Comparison of ENCODE assay signal across 11 mouse cellular contexts in genomic region chr5:140644263-140644662, GRCm38 (mm10). TPM values are rescaled to one million over a fixed set of nuclear protein-coding genes. Genes with fewer than 3 reads are reported as not detected.
DNase-seq lines count a peak whose midpoint lies in the region; ATAC-seq and TF ChIP-seq lines count a peak whose summit lies in the region.
"Had no signal": no experiment of that assay in that cellular context is flagged by ENCODE, and none has a peak within 500 bp of the region (broad histone marks: within the 10 kb centered on the region; RNA-seq: fewer than 3 reads in every experiment).

No protein-coding gene starts in this region.

- peak overlapping the region; percentile 23; the same call in 1 of the 2 replicates for H3K27ac ChIP-seq in heart, adult 2 months
- H3K27ac ChIP-seq in heart, embryonic 10.5 days: no peak overlapping the region
- H3K27ac ChIP-seq in lung, embryonic 16.5 days (ENCODE audit: low read length): peak overlapping the region; percentile 37
- no peak overlapping the region for H3K27ac ChIP-seq in forebrain, embryonic 13.5 days
- H3K27ac ChIP-seq in liver, postnatal 0 days (ENCODE audit: low read depth): peak overlapping the region; percentile 66; the same call in 1 of the 2 replicates

- no peak for ATAC-seq in lung, embryonic 16.5 days (ENCODE audit: low read depth)
- no peak for ATAC-seq in forebrain, embryonic 13.5 days
- ATAC-seq in liver, postnatal 0 days: no peak
- ATAC-seq in cerebellum, adult (ENCODE audit: insufficient number of reproducible peaks, low FRiP score, low TSS enrichment): no peak

- TF ChIP-seq CTCF in heart, adult 2 months (IDR thresholded peaks at IDR 0.05): peak; percentile 52
- peak; percentile 58 for TF ChIP-seq CTCF in liver, postnatal 0 days (IDR thresholded peaks at IDR 0.05; ENCODE audit: low read depth)

- 78% methylated on average over 6 of the region's 6 CpGs for WGBS in heart, adult 2 months
- WGBS in heart, embryonic 10.5 days: 85% methylated on average over 6 of the region's 6 CpGs
- 82% methylated on average over 6 of the region's 6 CpGs for whole genome bisulfite sequencing in lung, embryonic 16.5 days
- 90% methylated on average over 6 of the region's 6 CpGs for WGBS in forebrain, embryonic 13.5 days
- 72% methylated on average over 6 of the region's 6 CpGs for WGBS in liver, postnatal 0 days (ENCODE audit: insufficient replicate concordance)

- no peak for TF ChIP-seq EP300 in heart, adult 2 months (IDR thresholded peaks at IDR 0.05; ENCODE audit: insufficient read depth, low read depth, low read length)
- TF ChIP-seq EP300 in liver, postnatal 0 days (IDR thresholded peaks at IDR 0.05; ENCODE audit: low read depth): no peak

- H3K4me2 ChIP-seq in lung, embryonic 16.5 days (ENCODE audit: low read depth, low read length): no peak overlapping the region
- peak overlapping the region; percentile 100 for H3K4me2 ChIP-seq in forebrain, embryonic 13.5 days
- H3K4me2 ChIP-seq in liver, postnatal 0 days (ENCODE audit: low read depth, low read length): peak overlapping the region; percentile 62

- no peak overlapping the region for H3K4me3 ChIP-seq in heart, adult 2 months
- no peak overlapping the region for H3K4me3 ChIP-seq in heart, embryonic 10.5 days
- H3K4me3 ChIP-seq in lung, embryonic 16.5 days (ENCODE audit: low read length): no peak overlapping the region
- no peak overlapping the region for H3K4me3 ChIP-seq in forebrain, embryonic 13.5 days
- no peak overlapping the region for H3K4me3 ChIP-seq in liver, postnatal 0 days (ENCODE audit: low read depth, low read length)
- H3K4me3 ChIP-seq: myocyte had no signal

- no peaks in the 10 kb centered on the region for H3K27me3 ChIP-seq in heart, adult 2 months (ENCODE audit: control insufficient read depth, insufficient read depth, low read length)
- no peaks in the 10 kb centered on the region for H3K27me3 ChIP-seq in heart, embryonic 10.5 days (ENCODE audit: insufficient read depth, poor library complexity, severe bottlenecking)
- no peaks in the 10 kb centered on the region for H3K27me3 ChIP-seq in lung, embryonic 16.5 days (ENCODE audit: control insufficient read depth, insufficient read depth, low read depth, low read length)
- no peaks in the 10 kb centered on the region for H3K27me3 ChIP-seq in forebrain, embryonic 13.5 days
- H3K27me3 ChIP-seq in liver, postnatal 0 days (ENCODE audit: insufficient read depth, low read length): no peaks in the 10 kb centered on the region

- no peak for DNase-seq in heart, adult 2 months
- no peak for DNase-seq in heart, embryonic 10.5 days (ENCODE audit: low spot score)
- DNase-seq in lung, adult 18-20 months: no peak
- DNase-seq in liver, postnatal 0 days: no peak
- no peak for DNase-seq in urinary bladder, postnatal 4 days (ENCODE audit: low spot score in 2 of 2)
- DNase-seq: cerebellum, postnatal 36 days; right cerebral cortex, postnatal 14 days had no signal

- H3K36me3 ChIP-seq in heart, adult 2 months (ENCODE audit: control insufficient read depth, insufficient read depth, low read length): no peaks in the 10 kb centered on the region
- peaks cover 32% of the 10 kb centered on the region for H3K36me3 ChIP-seq in heart, embryonic 10.5 days
- H3K36me3 ChIP-seq in lung, embryonic 16.5 days (ENCODE audit: control insufficient read depth, insufficient read depth, low read length): no peaks in the 10 kb centered on the region
- peaks cover 68% of the 10 kb centered on the region for H3K36me3 ChIP-seq in forebrain, embryonic 13.5 days (ENCODE audit: poor library complexity, severe bottlenecking)
- H3K36me3 ChIP-seq in liver, postnatal 0 days (replicated peaks; ENCODE audit: insufficient read depth, low read length): no peaks in the 10 kb centered on the region

- peaks cover 16% of the 10 kb centered on the region for H3K4me1 ChIP-seq in heart, adult 2 months (ENCODE audit: control insufficient read depth, insufficient read depth, low read length)
- H3K4me1 ChIP-seq in heart, embryonic 10.5 days: peaks cover 85% of the 10 kb centered on the region
- H3K4me1 ChIP-seq in lung, embryonic 16.5 days (replicated peaks; ENCODE audit: control insufficient read depth, insufficient read depth, low read length): peaks cover 54% of the 10 kb centered on the region
- H3K4me1 ChIP-seq in forebrain, embryonic 13.5 days: peaks cover 85% of the 10 kb centered on the region
- peaks cover 54% of the 10 kb centered on the region for H3K4me1 ChIP-seq in liver, postnatal 0 days (ENCODE audit: insufficient read depth)

- H3K9ac ChIP-seq in heart, adult 2 months (ENCODE audit: low read depth, low read length): no peak overlapping the region
- no peak overlapping the region for H3K9ac ChIP-seq in lung, embryonic 16.5 days (ENCODE audit: low read length)
- H3K9ac ChIP-seq in forebrain, embryonic 13.5 days: no peak overlapping the region
- H3K9ac ChIP-seq in liver, postnatal 0 days (replicated peaks): no peak overlapping the region

- no peaks in the 10 kb centered on the region for H3K9me3 ChIP-seq in heart, embryonic 10.5 days
- H3K9me3 ChIP-seq in lung, embryonic 16.5 days (ENCODE audit: control insufficient read depth, low read length): no peaks in the 10 kb centered on the region
- no peaks in the 10 kb centered on the region for H3K9me3 ChIP-seq in forebrain, embryonic 13.5 days (replicated peaks)
- no peaks in the 10 kb centered on the region for H3K9me3 ChIP-seq in liver, postnatal 0 days (ENCODE audit: low read length)

- intact Hi-C loops in heart, adult 2 months (cut with DNase I): loop anchor here (10.0 kb wide), 1 partner anchor 181 kb away; no protein-coding TSS in a partner anchor

- H3K79me2 ChIP-seq in heart, adult 2 months (replicated peaks; ENCODE audit: control insufficient read depth, insufficient read depth, low read length): no peaks in the 10 kb centered on the region; the same call in 1 of the 2 replicates

- TF ChIP-seq POLR2A in heart, adult 2 months (IDR thresholded peaks at IDR 0.05; ENCODE audit: insufficient read depth, low read depth, low read length): no peak

RNA-seq across cellular contexts. Expression of gene Ttyh3, which starts 4.6 kb away (rescaled TPM):
- 10 to 100 TPM; 10.6 to 11.0 TPM for total RNA-seq in heart, adult 2 months (2021)
- polyA plus RNA-seq in heart, adult 2 months (2012; rRNA removed): 13.9 and 14.6 TPM in 2 replicates
- polyA plus RNA-seq in heart, embryonic 10.5 days (2016; fragmentation: Nextera tagmentation; extraction: Ambion mirVana): 23.5 and 32.9 TPM in 2 replicates
- polyA plus RNA-seq in lung, embryonic 16.5 days (2015; fragmentation: Nextera tagmentation; extraction: Ambion mirVana): 27.9 and 29.4 TPM in 2 replicates
- polyA plus RNA-seq in forebrain, embryonic 13.5 days (2015; fragmentation: Nextera tagmentation; extraction: Ambion mirVana): 59.3 and 63.4 TPM in 2 replicates
- polyA plus RNA-seq in liver, postnatal 0 days (2015; fragmentation: Nextera tagmentation; extraction: Ambion mirVana): 5.2 and 6.5 TPM in 2 replicates

RNA-seq across cellular contexts. Expression of gene Lfng, which starts 37.1 kb away (rescaled TPM):
- 10 to 100 TPM in 1 of 2 experiments, 1 to 10 TPM in 1; 7.4 to 11.5 TPM for total RNA-seq in heart, adult 2 months (2021)
- 18.4 and 23.1 TPM in 2 replicates for polyA plus RNA-seq in heart, adult 2 months (2012; rRNA removed)
- polyA plus RNA-seq in heart, embryonic 10.5 days (2016; fragmentation: Nextera tagmentation; extraction: Ambion mirVana): 3.8 and 4.7 TPM in 2 replicates
- 24.9 and 25.8 TPM in 2 replicates for polyA plus RNA-seq in lung, embryonic 16.5 days (2015; fragmentation: Nextera tagmentation; extraction: Ambion mirVana)
- polyA plus RNA-seq in forebrain, embryonic 13.5 days (2015; fragmentation: Nextera tagmentation; extraction: Ambion mirVana): 28.8 and 31.8 TPM in 2 replicates
- 5.0 and 5.9 TPM in 2 replicates for polyA plus RNA-seq in liver, postnatal 0 days (2015; fragmentation: Nextera tagmentation; extraction: Ambion mirVana)

RNA-seq across cellular contexts. Expression of gene Iqce, which starts 57.9 kb away (rescaled TPM):
- 1 to 10 TPM; 3.7 to 7.1 TPM for total RNA-seq in heart, adult 2 months (2021)
- 5.8 TPM in 2 replicates for polyA plus RNA-seq in heart, adult 2 months (2012; rRNA removed)
- polyA plus RNA-seq in heart, embryonic 10.5 days (2016; fragmentation: Nextera tagmentation; extraction: Ambion mirVana): 11.4 and 17.9 TPM in 2 replicates
- 20.9 and 21.5 TPM in 2 replicates for polyA plus RNA-seq in lung, embryonic 16.5 days (2015; fragmentation: Nextera tagmentation; extraction: Ambion mirVana)
- 20.1 and 27.6 TPM in 2 replicates for polyA plus RNA-seq in forebrain, embryonic 13.5 days (2015; fragmentation: Nextera tagmentation; extraction: Ambion mirVana)
- polyA plus RNA-seq in liver, postnatal 0 days (2015; fragmentation: Nextera tagmentation; extraction: Ambion mirVana): 3.6 and 4.2 TPM in 2 replicates

Comparison
In these comparisons a context has a peak if more than half of its experiments do, and no peak if none do; other contexts are left out.
1. H3K27ac ChIP-seq: peak in heart, adult 2 months (single experiment), lung, embryonic 16.5 days (single experiment) and liver, postnatal 0 days (single experiment); none in heart, embryonic 10.5 days (single experiment) and forebrain, embryonic 13.5 days (single experiment).